Mouse (Mus musculus): ENCODE data around the gene Asb4.

DNA sequence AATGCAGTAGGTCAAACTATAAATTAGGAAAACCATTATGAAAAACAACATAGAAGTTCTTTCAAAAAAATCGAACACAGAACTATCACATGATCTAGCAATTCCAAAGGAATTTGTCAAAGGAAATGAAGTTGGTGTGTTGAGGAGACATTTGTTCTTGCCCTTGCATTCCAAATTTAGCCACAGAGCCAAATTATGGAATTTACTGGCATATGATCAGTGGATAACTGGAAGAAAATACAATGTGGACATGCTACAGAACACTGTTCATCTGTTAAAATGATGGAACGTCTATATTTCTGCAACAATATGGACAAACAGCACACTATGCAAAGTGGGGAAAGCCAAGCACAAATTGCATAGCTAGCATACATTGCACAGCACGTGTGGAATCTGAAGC is 72.7 kb downstream of the Asb4 start:
- no peak for TF ChIP-seq TCF12 (IDR thresholded peaks at IDR 0.05; ENCODE audit: insufficient read depth, poor library complexity, severe bottlenecking)
- TF ChIP-seq POLR2A (IDR thresholded peaks at IDR 0.05; ENCODE audit: insufficient read length, low read depth), result no peak
- no peak for TF ChIP-seq REST (IDR thresholded peaks at IDR 0.05; ENCODE audit: insufficient read depth, insufficient read length)

All from myocyte (in vitro differentiated cells).